Mouse (Mus musculus) embryonic stem cell, embryonic (primary cell): ENCODE data around the gene Celf2.

ENCODE experiments used
- CTCF ChIA-PET, 4 experiments: fragments of 300-600 bp in 2 of 4; fragments of 350-600 bp in 2 of 4; sonication (Branson Sonifier 250); formaldehyde crosslinking; loops; one replicate each; lab custom pipeline; 2022; ENCODE audit warnings: inconsistent platforms in 2 of 4; lab: Charles Lee
- POLR2A ChIA-PET, 4 experiments: fragments of 300-600 bp in 2 of 4; fragments of 350-600 bp in 2 of 4; sonication (Branson Sonifier 250); formaldehyde crosslinking; loops; one replicate each; lab custom pipeline; 2022; ENCODE audit warnings: antibody characterized with exemption in 4 of 4, inconsistent platforms in 1 of 4; lab: Charles Lee

Celf2 gene

GRCm38 (mm10) chr2:6707276-6707675, 802.1 kb downstream of the Celf2 start:
- CTCF ChIA-PET, result interaction anchor here in 1 of 4 experiments (0.5 kb wide), 1 partner anchor 80 kb away, joined by 3 read pairs; no protein-coding TSS in a partner anchor
- POLR2A ChIA-PET, result no interaction called here

DNA sequence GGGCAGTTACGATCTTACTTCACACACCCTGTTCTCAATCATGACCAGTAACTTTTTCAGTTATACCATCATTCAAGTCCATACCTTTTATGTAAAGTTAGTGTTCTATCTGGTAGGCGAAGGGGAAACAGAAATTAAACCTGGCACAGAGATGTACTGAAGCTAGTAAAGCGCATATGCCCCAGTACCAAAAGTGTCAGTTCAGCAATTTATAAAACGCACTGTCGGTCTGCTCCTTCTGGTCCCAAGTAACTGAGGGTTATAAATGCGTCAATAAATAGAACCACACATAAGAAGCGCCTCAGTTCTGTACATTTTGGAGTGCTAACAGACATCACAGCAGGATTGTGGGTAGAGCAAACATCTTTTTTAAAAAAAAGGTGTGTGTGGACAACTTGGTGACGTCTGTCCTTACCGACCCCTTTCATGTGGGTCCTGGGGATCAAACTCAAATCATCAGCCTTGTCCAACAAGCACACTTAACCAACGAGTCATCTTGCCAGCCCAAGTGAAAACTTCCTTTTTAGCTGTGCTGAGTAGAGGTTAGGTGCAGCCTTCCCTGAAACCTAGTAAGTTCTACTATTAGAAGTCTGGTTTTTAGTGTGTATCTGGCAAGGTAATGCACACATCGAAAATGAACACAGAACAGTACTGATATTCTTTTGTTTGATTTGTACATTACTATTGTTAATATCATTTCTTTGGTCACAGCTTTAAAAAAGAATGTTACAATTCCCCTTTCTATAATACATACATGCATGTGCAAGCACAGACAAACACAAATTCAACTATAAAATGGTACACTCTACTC, 803.2 kb downstream of the Celf2 start:
- POLR2A ChIA-PET, result no interaction called here
- CTCF ChIA-PET, result no interaction called here

- CTCF ChIA-PET, result no interaction called here
- POLR2A ChIA-PET, result no interaction called here
These were observed 803.9 kb downstream of the Celf2 start for GRCm38 (mm10) chr2:6705475-6705874.

DNA sequence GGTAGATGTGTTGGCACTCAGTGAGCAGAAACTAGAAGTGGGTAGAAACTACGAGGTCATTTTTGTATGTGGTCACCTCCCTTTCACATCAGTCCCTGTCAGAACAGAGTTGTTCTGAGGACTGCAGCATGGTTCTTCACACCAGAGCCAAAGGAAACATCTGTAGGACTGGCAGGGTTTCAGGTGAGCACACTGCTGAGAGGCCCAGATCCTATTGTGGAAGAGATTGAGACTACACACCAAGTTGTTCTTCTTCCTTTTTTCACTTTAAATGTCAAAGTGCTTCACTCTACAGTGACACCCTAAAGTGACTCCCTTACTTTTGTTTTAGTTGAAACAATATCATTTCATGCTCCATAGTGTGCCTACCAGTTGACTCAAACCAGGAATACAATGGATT, 804.6 kb downstream of the Celf2 start:
- ChIA-PET POLR2A (interaction anchor here in 1 of 4 experiments (0.6 kb wide), 1 partner anchor 151 kb away, joined by 3 read pairs; no protein-coding TSS in a partner anchor), CTCF (no interaction called here)

GRCm38 (mm10) chr2:6704342-6704741, 805.0 kb downstream of the Celf2 start:
- CTCF ChIA-PET, result no interaction called here
- POLR2A ChIA-PET, result interaction anchor here in 1 of 4 experiments (0.6 kb wide), 1 partner anchor 151 kb away, joined by 3 read pairs; no protein-coding TSS in a partner anchor

GRCm38 (mm10) chr2:6696326-6696725, 813.0 kb downstream of the Celf2 start:
- CTCF ChIA-PET, result interaction anchor here in 1 of 4 experiments (0.7 kb wide), 1 partner anchor 419 kb away, joined by 3 read pairs; no protein-coding TSS in a partner anchor
- POLR2A ChIA-PET, result no interaction called here

GRCm38 (mm10) chr2:6695353-6695951, 813.9 kb downstream of the Celf2 start:
- CTCF ChIA-PET, result no interaction called here
- POLR2A ChIA-PET, result no interaction called here

DNA sequence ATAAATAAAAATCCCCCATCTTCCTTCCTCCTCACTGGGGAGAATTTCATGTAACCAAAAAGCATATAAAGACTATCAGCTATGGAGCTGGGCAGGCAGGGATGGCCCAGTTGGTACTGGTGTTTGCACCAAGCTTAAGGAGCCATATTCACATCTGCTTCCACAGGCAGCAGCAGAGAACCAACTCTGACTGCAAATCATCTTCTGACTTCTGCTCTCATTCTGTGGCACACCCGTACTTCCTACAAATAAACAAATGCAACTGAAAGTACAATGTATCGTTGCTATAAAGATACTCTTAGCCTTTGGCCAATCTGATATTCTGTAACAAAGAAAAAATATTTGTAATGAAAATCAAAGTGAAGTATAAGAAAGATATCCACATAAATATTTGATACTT, 819.7 kb downstream of the Celf2 start:
- ChIA-PET POLR2A (interaction anchor here in 1 of 4 experiments (0.6 kb wide), 1 partner anchor 316 kb away, joined by 4 read pairs; no protein-coding TSS in a partner anchor), CTCF (no interaction called here)

DNA sequence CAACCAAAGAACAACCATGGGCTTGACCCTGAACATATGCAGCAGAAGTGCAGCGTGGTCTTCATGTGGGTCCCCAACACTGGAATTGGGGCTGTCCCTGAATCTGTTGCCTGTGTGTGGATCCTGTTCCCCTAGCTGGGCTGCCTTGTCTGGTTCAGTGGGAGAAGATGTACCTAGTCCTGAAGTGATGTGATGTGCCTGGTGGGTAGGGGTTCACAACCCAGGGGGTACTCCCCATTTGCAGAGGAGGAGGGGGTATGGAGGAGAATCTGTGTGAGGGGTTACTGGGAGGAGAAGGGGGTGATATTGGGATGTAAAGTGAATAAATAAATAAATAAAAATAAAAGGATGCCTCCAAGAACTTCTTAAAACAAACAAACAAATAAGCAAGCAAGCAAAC, 831.1 kb downstream of the Celf2 start:
- CTCF ChIA-PET, result no interaction called here
- POLR2A ChIA-PET, result no interaction called here

GRCm38 (mm10) chr2:6677457-6677856, 831.9 kb downstream of the Celf2 start:
- CTCF ChIA-PET, result interaction anchor here in 1 of 4 experiments (0.7 kb wide), 1 partner anchor 263 kb away, joined by 4 read pairs; no protein-coding TSS in a partner anchor

GRCm38 (mm10) chr2:6674401-6674800, 835.0 kb downstream of the Celf2 start:
- ChIA-PET POLR2A (no interaction called here), CTCF (no interaction called here)

More at GRCm38 (mm10) chr2:6677457-6677856, 831.9 kb downstream of the Celf2 start:
- POLR2A ChIA-PET, result no interaction called here

- POLR2A ChIA-PET, result no interaction called here
- CTCF ChIA-PET, result no interaction called here
These were observed 835.9 kb downstream of the Celf2 start for GRCm38 (mm10) chr2:6673418-6673817.

GRCm38 (mm10) chr2:6667611-6668010, 841.8 kb downstream of the Celf2 start:
- ChIA-PET POLR2A (no interaction called here), CTCF (no interaction called here)

DNA sequence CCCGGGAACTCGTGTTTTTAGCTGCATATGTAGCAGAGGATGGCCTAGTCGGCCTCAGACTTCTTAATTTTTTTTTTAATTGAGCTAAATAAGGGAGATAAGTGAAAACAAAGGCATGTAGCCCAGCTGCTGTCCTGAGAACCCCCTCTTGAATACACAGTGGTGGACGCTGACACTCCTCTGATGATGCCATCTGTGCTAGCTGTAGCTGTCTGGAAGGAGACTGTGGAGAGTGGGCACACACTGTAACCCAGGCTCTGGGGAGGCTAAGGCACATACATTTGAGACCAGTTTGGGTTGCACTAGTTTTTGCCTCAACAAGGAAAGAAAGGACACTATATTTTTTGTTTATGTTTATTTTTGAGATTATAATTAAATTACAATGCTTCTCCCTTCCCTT, 849.5 kb downstream of the Celf2 start:
- POLR2A ChIA-PET, result interaction anchor here in 1 of 4 experiments (1.7 kb wide), 1 partner anchor 13 kb away, joined by 3 read pairs; no protein-coding TSS in a partner anchor
- CTCF ChIA-PET, result no interaction called here

DNA sequence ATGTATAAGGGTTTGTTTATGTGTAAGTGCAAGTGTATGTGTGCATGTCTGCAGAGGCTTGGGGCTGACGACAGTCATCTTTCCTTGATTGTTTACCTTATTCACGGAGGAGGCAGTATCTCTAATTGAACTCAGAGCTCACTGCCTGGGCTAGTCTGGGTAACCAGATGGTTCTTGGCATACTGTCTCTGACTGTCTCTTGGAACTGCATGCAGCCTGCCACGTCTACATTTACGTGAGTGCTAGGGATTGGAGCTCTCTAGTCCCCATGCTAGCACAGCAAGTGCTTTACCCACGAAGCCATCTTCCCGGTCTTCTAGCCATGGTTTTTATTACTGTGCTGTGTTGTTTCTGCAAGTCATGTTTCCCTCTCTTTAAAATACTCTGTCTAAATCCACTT, 855.6 kb downstream of the Celf2 start:
- POLR2A ChIA-PET, result no interaction called here
- CTCF ChIA-PET, result no interaction called here

- CTCF ChIA-PET, result no interaction called here
- POLR2A ChIA-PET, result no interaction called here
These were observed 857.7 kb downstream of the Celf2 start for GRCm38 (mm10) chr2:6651697-6652096.

- ChIA-PET CTCF (no interaction called here), POLR2A (interaction anchor here in 1 of 4 experiments (0.6 kb wide), 1 partner anchor 1450 kb away, joined by 3 read pairs; no protein-coding TSS in a partner anchor)
These were observed 860.5 kb downstream of the Celf2 start for GRCm38 (mm10) chr2:6648877-6649276.

DNA sequence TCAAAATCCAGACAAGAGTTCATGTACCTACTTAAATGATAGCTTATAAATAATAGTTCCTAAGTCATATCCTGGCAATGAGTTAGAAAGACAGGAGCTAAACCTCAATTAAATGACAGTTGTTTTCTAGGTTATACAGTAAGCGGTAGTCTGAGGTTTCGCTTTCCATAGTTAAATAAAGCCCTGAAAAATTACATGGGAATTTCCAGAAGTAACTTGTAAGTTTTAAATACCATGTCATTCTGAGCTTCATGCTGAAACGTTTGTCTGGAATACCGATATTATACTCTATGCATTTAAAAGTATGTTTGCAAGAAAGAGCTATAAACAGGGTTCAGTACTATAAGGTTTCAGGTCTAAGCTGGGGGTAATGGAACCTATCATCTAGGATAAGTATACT, 862.3 kb downstream of the Celf2 start:
- ChIA-PET POLR2A (interaction anchor here in 1 of 4 experiments (0.6 kb wide), 1 partner anchor 33 kb away, joined by 3 read pairs; no protein-coding TSS in a partner anchor), CTCF (no interaction called here)

DNA sequence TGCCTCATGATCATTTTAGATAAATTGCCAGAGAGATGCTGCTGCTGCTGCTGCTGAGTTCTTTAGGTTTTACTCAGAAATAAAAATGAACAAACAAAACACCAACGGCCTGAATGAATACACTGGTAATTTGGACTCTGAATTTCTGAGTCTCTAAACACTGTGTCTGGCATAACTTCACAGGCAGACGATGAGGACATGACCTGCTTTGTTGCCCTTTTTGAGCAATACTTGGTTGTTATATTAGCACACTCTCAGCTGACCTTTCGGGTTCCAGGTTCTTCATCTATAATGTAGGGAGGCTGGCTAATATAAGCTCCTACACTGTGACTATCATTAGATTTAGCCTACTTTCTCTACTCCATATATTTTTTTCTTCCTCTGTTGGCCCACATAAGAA, 863.0 kb downstream of the Celf2 start:
- CTCF ChIA-PET, result no interaction called here
- POLR2A ChIA-PET, result interaction anchor here in 1 of 4 experiments (0.7 kb wide), 1 partner anchor 625 kb away, joined by 3 read pairs; no protein-coding TSS in a partner anchor
